9 mouse cellular contexts compared by ENCODE assay signal in the genomic region with DNA sequence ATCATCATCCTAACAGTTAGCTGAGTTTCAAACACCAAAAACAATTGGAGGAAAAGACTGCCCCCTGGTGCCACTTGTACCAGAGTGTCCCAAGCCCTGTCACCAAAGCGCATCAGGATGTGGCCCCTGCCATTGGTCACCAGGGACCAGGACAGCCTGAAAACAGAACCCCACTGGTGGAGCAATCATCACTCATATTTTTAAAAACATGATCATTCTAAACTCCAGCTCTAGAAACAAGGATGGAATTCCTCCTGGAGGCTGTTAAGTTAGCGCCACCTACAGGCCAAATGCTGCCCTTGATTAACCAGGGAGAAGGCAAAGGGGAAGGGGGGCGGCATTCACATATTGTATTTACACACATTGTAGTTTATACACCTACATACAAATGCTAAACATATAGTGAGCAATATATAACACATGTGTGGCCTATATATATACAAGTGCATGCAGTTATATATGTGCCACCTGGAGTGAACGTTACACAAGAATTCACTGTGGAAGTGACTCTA. TPM values are rescaled to one million over a fixed set of nuclear protein-coding genes. Genes with fewer than 3 reads are reported as not detected.
A peak's percentile ranks its signal among the peaks of the same experiment; 100 is the strongest.
DNase-seq lines count a peak whose midpoint lies in the region; ATAC-seq and TF ChIP-seq lines count a peak whose summit lies in the region.
"Had no signal": no experiment of that assay in that cellular context is flagged by ENCODE, and none has a peak within 500 bp of the region (broad histone marks: within the 10 kb centered on the region; RNA-seq: fewer than 3 reads in every experiment).

No protein-coding gene starts in this region.

- no peak overlapping the region for H3K27ac ChIP-seq in intestine, embryonic 14.5 days (ENCODE audit: low read depth)
- H3K27ac ChIP-seq in intestine, embryonic 16.5 days (ENCODE audit: low read length): no peak overlapping the region
- no peak overlapping the region for H3K27ac ChIP-seq in embryonic facial prominence, embryonic 14.5 days (replicated peaks; ENCODE audit: low read depth, low read length)
- H3K27ac ChIP-seq in midbrain, embryonic 14.5 days (replicated peaks; ENCODE audit: low read depth, low read length): no peak overlapping the region
- no peak overlapping the region for H3K27ac ChIP-seq in spleen, adult 2 months (ENCODE audit: insufficient read depth, low read length)

- no peaks in the 10 kb centered on the region for H3K36me3 ChIP-seq in intestine, embryonic 14.5 days (ENCODE audit: control insufficient read depth, insufficient read depth, low read length)
- no peaks in the 10 kb centered on the region for H3K36me3 ChIP-seq in intestine, embryonic 16.5 days (ENCODE audit: control insufficient read depth, insufficient read depth, low read length)
- no peaks in the 10 kb centered on the region for H3K36me3 ChIP-seq in embryonic facial prominence, embryonic 14.5 days (ENCODE audit: control insufficient read depth, insufficient read depth, low read length)
- no peaks in the 10 kb centered on the region for H3K36me3 ChIP-seq in midbrain, embryonic 14.5 days (ENCODE audit: control insufficient read depth, insufficient read depth, low read length)
- H3K36me3 ChIP-seq in spleen, adult 2 months (ENCODE audit: control insufficient read depth, insufficient read depth, low read length): no peaks in the 10 kb centered on the region

- H3K4me2 ChIP-seq in intestine, embryonic 14.5 days (ENCODE audit: low read length): no peak overlapping the region
- H3K4me2 ChIP-seq in intestine, embryonic 16.5 days (ENCODE audit: low read depth, low read length): no peak overlapping the region
- no peak overlapping the region for H3K4me2 ChIP-seq in embryonic facial prominence, embryonic 14.5 days (ENCODE audit: low read depth, low read length)
- no peak overlapping the region; the same call in 1 of the 2 replicates for H3K4me2 ChIP-seq in midbrain, embryonic 14.5 days (ENCODE audit: low read length)

- 31% methylated on average over 4 of the region's 4 CpGs for WGBS in intestine, embryonic 14.5 days
- 27% methylated on average over 4 of the region's 4 CpGs for WGBS in intestine, embryonic 16.5 days
- 32% methylated on average over 4 of the region's 4 CpGs for WGBS in embryonic facial prominence, embryonic 14.5 days
- WGBS in midbrain, embryonic 14.5 days: 29% methylated on average over 4 of the region's 4 CpGs
- 36% methylated on average over 4 of the region's 4 CpGs for whole genome bisulfite sequencing in spleen, adult 2 months

- intact Hi-C loops in left cerebral cortex, postnatal 36 days (cut with DNase I): loop anchor here (1.0 to 5.0 kb wide), 3 partner anchors 76 to 301 kb away; no protein-coding TSS in a partner anchor

- H3K9ac ChIP-seq in intestine, embryonic 14.5 days (ENCODE audit: low read length): no peak overlapping the region
- no peak overlapping the region for H3K9ac ChIP-seq in intestine, embryonic 16.5 days (ENCODE audit: low read depth, low read length)
- H3K9ac ChIP-seq in embryonic facial prominence, embryonic 14.5 days (ENCODE audit: low read depth, low read length): no peak overlapping the region
- no peak overlapping the region for H3K9ac ChIP-seq in midbrain, embryonic 14.5 days (replicated peaks; ENCODE audit: low read length)

- peak; percentile 90 for DNase-seq in intestine, embryonic 14.5 days (ENCODE audit: low spot score)
- DNase-seq in adrenal gland, postnatal 25 days: peak; percentile 58
- DNase-seq in embryonic facial prominence, embryonic 14.5 days (ENCODE audit: low spot score): peak; percentile 57
- peak; percentile 86 for DNase-seq in induced T-regulatory cell, adult 2 months (ENCODE audit: low read depth)
- peak; percentile 17 to 22 for DNase-seq in left cerebral cortex, postnatal 36 days (ENCODE audit: low spot score in 2 of 2)
- DNase-seq in midbrain, embryonic 14.5 days: peak; percentile 89
- peak; percentile 59 to 64 for DNase-seq in spleen, adult 2 months (ENCODE audit: low read depth in 1 of 2, low spot score in 2 of 2)

- no peaks in the 10 kb centered on the region for H3K9me3 ChIP-seq in intestine, embryonic 14.5 days (ENCODE audit: control insufficient read depth, low read length)
- H3K9me3 ChIP-seq in intestine, embryonic 16.5 days (ENCODE audit: control insufficient read depth, low read length): no peaks in the 10 kb centered on the region
- no peaks in the 10 kb centered on the region for H3K9me3 ChIP-seq in embryonic facial prominence, embryonic 14.5 days (ENCODE audit: control insufficient read depth, low read length)
- H3K9me3 ChIP-seq in midbrain, embryonic 14.5 days (ENCODE audit: control insufficient read depth, low read length): no peaks in the 10 kb centered on the region
- H3K9me3 ChIP-seq: megakaryocyte, embryonic 14.5 days had no signal

- peaks cover 4% of the 10 kb centered on the region; the same call in 1 of the 2 replicates for H3K4me1 ChIP-seq in intestine, embryonic 14.5 days (replicated peaks; ENCODE audit: control insufficient read depth, insufficient read depth, low read length)
- H3K4me1 ChIP-seq in intestine, embryonic 16.5 days (ENCODE audit: control insufficient read depth, insufficient read depth, low read length): peaks cover 10% of the 10 kb centered on the region
- no peaks in the 10 kb centered on the region for H3K4me1 ChIP-seq in embryonic facial prominence, embryonic 14.5 days (ENCODE audit: control insufficient read depth, insufficient read depth, low read length)
- peaks cover 17% of the 10 kb centered on the region for H3K4me1 ChIP-seq in midbrain, embryonic 14.5 days (ENCODE audit: control insufficient read depth, insufficient read depth, low read length)
- H3K4me1 ChIP-seq in spleen, adult 2 months (ENCODE audit: control insufficient read depth, insufficient read depth, insufficient read length): peaks cover 8% of the 10 kb centered on the region

- no peak for TF ChIP-seq POLR2A in spleen, adult 2 months (IDR thresholded peaks at IDR 0.05; ENCODE audit: low read depth, low read length)

- no peak; the same call in 1 of the 2 replicates for ATAC-seq in intestine, embryonic 14.5 days (replicated peaks; ENCODE audit: low FRiP score, low TSS enrichment, low read depth)
- no peak for ATAC-seq in intestine, embryonic 16.5 days
- ATAC-seq in embryonic facial prominence, embryonic 14.5 days (ENCODE audit: low read depth): no peak
- no peak for ATAC-seq in midbrain, embryonic 14.5 days (ENCODE audit: low FRiP score, low TSS enrichment)

- H3K4me3 ChIP-seq in intestine, embryonic 14.5 days (ENCODE audit: low read depth, low read length): no peak overlapping the region
- no peak overlapping the region for H3K4me3 ChIP-seq in intestine, embryonic 16.5 days (ENCODE audit: low read length)
- no peak overlapping the region for H3K4me3 ChIP-seq in embryonic facial prominence, embryonic 14.5 days (ENCODE audit: low read depth, low read length)
- no peak overlapping the region for H3K4me3 ChIP-seq in midbrain, embryonic 14.5 days (replicated peaks; ENCODE audit: low read depth, low read length)
- no peak overlapping the region for H3K4me3 ChIP-seq in spleen, adult 2 months (ENCODE audit: extremely low read depth, insufficient read depth, insufficient read length)
- H3K4me3 ChIP-seq: megakaryocyte, embryonic 14.5 days had no signal

- peaks cover 5% of the 10 kb centered on the region for H3K27me3 ChIP-seq in intestine, embryonic 14.5 days (replicated peaks; ENCODE audit: control insufficient read depth, insufficient read depth, low read length)
- H3K27me3 ChIP-seq in intestine, embryonic 16.5 days (replicated peaks; ENCODE audit: control insufficient read depth, insufficient read depth, low read length): no peaks in the 10 kb centered on the region
- peaks cover 11% of the 10 kb centered on the region; the same call in 1 of the 2 replicates for H3K27me3 ChIP-seq in embryonic facial prominence, embryonic 14.5 days (replicated peaks; ENCODE audit: control insufficient read depth, insufficient read depth, low read length)
- H3K27me3 ChIP-seq in midbrain, embryonic 14.5 days (ENCODE audit: control insufficient read depth, insufficient read depth, low read length): peaks cover 24% of the 10 kb centered on the region
- no peaks in the 10 kb centered on the region for H3K27me3 ChIP-seq in spleen, adult 2 months (ENCODE audit: control insufficient read depth, insufficient read depth, low read length)

- peak; percentile 32; the same call in 1 of the 2 replicates for TF ChIP-seq CTCF in spleen, adult 2 months (IDR thresholded peaks at IDR 0.05; ENCODE audit: extremely low read depth, insufficient read depth, insufficient read length, insufficient replicate concordance)

RNA-seq across cellular contexts. Expression of a gene that starts 1.9 kb away (rescaled TPM):
- 0.65 and 0.70 TPM in 2 replicates for polyA plus RNA-seq in intestine, embryonic 14.5 days (2014; fragmentation: Nextera tagmentation; extraction: Ambion mirVana)
- polyA plus RNA-seq in intestine, embryonic 16.5 days (2015; fragmentation: Nextera tagmentation; extraction: Ambion mirVana): 0.17 and 0.31 TPM in 2 replicates
- 0.76 and 0.90 TPM in 2 replicates for total RNA-seq in adrenal gland, postnatal 25 days (2021)
- polyA plus RNA-seq in embryonic facial prominence, embryonic 14.5 days (2014; fragmentation: Nextera tagmentation; extraction: Ambion mirVana): 0.29 and 0.79 TPM in 2 replicates
- under 1 TPM in 1 of 2 experiments, not detected in 1; 0.35 TPM for total RNA-seq in left cerebral cortex, postnatal 36 days (2021)
- polyA plus RNA-seq in midbrain, embryonic 14.5 days (2014; fragmentation: Nextera tagmentation; extraction: Ambion mirVana): 1.1 and 1.3 TPM in 2 replicates
- polyA plus RNA-seq in spleen, adult 2 months (2012; rRNA removed): 0.08 and 0.29 TPM in 2 replicates

RNA-seq across cellular contexts. Expression of a gene that starts 7.1 kb away (rescaled TPM):
- 9.7 and 9.9 TPM in 2 replicates for polyA plus RNA-seq in intestine, embryonic 14.5 days (2014; fragmentation: Nextera tagmentation; extraction: Ambion mirVana)
- 7.6 and 9.2 TPM in 2 replicates for polyA plus RNA-seq in intestine, embryonic 16.5 days (2015; fragmentation: Nextera tagmentation; extraction: Ambion mirVana)
- 15.2 and 18.5 TPM in 2 replicates for total RNA-seq in adrenal gland, postnatal 25 days (2021)
- polyA plus RNA-seq in embryonic facial prominence, embryonic 14.5 days (2014; fragmentation: Nextera tagmentation; extraction: Ambion mirVana): 7.0 and 7.4 TPM in 2 replicates
- 10 to 100 TPM in 1 of 2 experiments, 1 to 10 TPM in 1; 8.8 to 12.0 TPM for total RNA-seq in left cerebral cortex, postnatal 36 days (2021)
- 6.9 and 7.4 TPM in 2 replicates for polyA plus RNA-seq in midbrain, embryonic 14.5 days (2014; fragmentation: Nextera tagmentation; extraction: Ambion mirVana)
- polyA plus RNA-seq in spleen, adult 2 months (2012; rRNA removed): 5.2 and 7.2 TPM in 2 replicates

Comparison
In these comparisons a context has a peak if more than half of its experiments do, and no peak if none do; other contexts are left out.
1. DNase-seq: peak in every context shown above with its lines; median percentile 90 in intestine, embryonic 14.5 days; 89 in midbrain, embryonic 14.5 days; 86 in induced T-regulatory cell, adult 2 months; 62 in spleen, adult 2 months; 58 in adrenal gland, postnatal 25 days; 57 in embryonic facial prominence, embryonic 14.5 days; 20 in left cerebral cortex, postnatal 36 days.